Mouse (Mus musculus) C2C12 (cell line): ENCODE data around the gene Gpr83.

Experiments used
- CEBPB ChIP-seq: IDR thresholded peaks from one replicate; pipeline ENCODE4 v1.6.1; 2011; ENCODE audit warnings: low read depth, mild to moderate bottlenecking, control low read depth, moderate library complexity
- CTCF ChIP-seq: IDR thresholded peaks from one replicate; pipeline ENCODE4 v1.5.1; 2011; ENCODE audit not compliant: control insufficient read depth, insufficient read depth, insufficient read length
- MAX ChIP-seq: IDR thresholded peaks from one replicate; pipeline ENCODE4 v1.6.1; 2011; ENCODE audit warnings: mild to moderate bottlenecking, control low read depth
- MYOD1 ChIP-seq: IDR thresholded peaks from one replicate; pipeline ENCODE4 v1.6.1; 2011; ENCODE audit warnings: low read depth; ENCODE audit not compliant: control insufficient read depth, insufficient read length
- MYOG ChIP-seq: IDR thresholded peaks from one replicate; pipeline ENCODE4 v1.6.1; 2011; ENCODE audit not compliant: control insufficient read depth, insufficient read length; ENCODE audit errors: extremely low read depth
- USF1 ChIP-seq: IDR thresholded peaks from one replicate; pipeline ENCODE4 v1.6.1; 2011; ENCODE audit warnings: low read depth, mild to moderate bottlenecking, control low read depth, moderate library complexity

- TF ChIP-seq MYOG = no peak
- no peak for TF ChIP-seq CTCF
- no peak for TF ChIP-seq USF1
- TF ChIP-seq MAX = no peak
- no peak for TF ChIP-seq CEBPB
- no peak for TF ChIP-seq MYOD1
Measured at GRCm38 (mm10) chr9:14917661-14918060, 57.7 kb downstream of the Gpr83 start.
